Mouse (Mus musculus): Measurements from ENCODE around the gene Tmem87b. TPM values are rescaled to one million over a fixed set of nuclear protein-coding genes. Genes with fewer than 3 reads are reported as not detected.

Tmem87b gene
- polyA plus RNA-seq, 1 experiment from 2014 or later, result 31.9 TPM

DNA sequence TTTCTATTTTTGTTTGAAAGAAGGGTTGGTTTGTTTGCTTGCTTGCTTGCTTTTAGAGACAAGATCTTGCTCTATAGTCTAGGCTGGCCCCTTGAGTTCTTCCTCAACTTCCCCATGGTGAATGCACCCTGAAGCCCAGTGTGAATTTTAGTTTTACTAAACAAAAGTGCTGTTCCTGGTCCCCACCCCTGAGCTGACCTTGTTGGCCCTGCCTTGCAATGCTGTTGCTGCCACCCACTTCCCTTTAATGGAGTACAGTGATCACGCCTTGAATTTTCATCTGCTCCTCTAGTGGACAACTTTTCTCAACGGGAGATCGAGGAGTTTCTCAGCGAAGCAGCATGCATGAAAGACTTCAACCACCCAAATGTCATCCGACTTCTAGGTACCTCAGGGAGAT, 35.7 kb upstream of the Tmem87b start:
- Histone ChIP-seq H3K27me3 (ENCODE audit: control insufficient read depth, insufficient read depth, low read length) (no peaks in the 10 kb centered on the region), H3K27ac (replicated peaks) (no peak overlapping the region), H3K4me2 (replicated peaks; ENCODE audit: low read depth) (no peak overlapping the region), H3K9me3 (ENCODE audit: control insufficient read depth, low read length) (no peaks in the 10 kb centered on the region), H3K4me3 (ENCODE audit: low read depth, low read length) (no peak overlapping the region), H3K9ac (ENCODE audit: low read length) (no peak overlapping the region), H3K36me3 (ENCODE audit: control insufficient read depth, insufficient read depth, low read length) (no peaks in the 10 kb centered on the region), H3K4me1 (replicated peaks; ENCODE audit: control insufficient read depth, insufficient read depth) (no peaks in the 10 kb centered on the region)
- DNase-seq (ENCODE audit: low spot score), result no peak
- no peak for ATAC-seq (ENCODE audit: low FRiP score, low TSS enrichment)
- WGBS, result 84% methylated on average over 5 of the region's 5 CpGs
- no peak for TF ChIP-seq EP300 (optimal IDR thresholded peaks at IDR 0.05)
- TF ChIP-seq CTCF (IDR thresholded peaks at IDR 0.05; ENCODE audit: low read depth), result no peak

DNA sequence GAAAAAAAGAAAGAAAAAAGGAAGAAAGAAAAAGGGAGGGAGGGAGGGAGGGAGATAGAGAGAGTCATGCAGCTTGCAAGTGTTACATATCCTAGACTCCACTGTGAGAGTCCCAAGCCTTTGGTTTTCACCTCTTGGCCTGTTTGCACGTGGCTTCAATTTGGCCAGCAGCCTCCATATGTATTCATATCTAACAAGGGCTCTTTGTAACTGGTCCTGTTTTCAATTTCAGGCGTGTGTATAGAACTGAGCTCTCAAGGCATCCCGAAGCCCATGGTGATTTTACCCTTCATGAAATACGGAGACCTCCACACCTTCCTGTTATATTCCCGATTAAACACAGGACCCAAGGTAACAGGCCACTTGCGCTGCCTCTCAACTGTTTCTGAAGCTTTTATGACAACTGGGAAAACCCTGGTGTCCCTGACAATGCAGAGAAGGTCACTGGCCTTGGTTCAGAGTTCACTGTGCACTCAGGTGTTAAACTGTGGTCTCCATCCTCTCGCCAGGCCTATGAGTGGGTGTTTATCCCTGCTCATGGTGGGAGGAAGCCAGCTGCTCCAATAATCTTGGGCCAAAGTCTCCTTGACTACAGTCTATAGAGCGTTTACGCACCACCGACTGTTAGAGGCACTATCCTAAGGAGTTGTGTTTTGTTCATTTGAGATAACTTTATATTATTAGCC, 34.1 kb upstream of the Tmem87b start:
- no peak for DNase-seq (ENCODE audit: low spot score)
- H3K36me3 ChIP-seq (ENCODE audit: control insufficient read depth, insufficient read depth, low read length), result no peaks in the 10 kb centered on the region
- no peak overlapping the region for H3K4me2 ChIP-seq (replicated peaks; ENCODE audit: low read depth)
- no peak for ATAC-seq (ENCODE audit: low FRiP score, low TSS enrichment)
- no peaks in the 10 kb centered on the region for H3K9me3 ChIP-seq (ENCODE audit: control insufficient read depth, low read length)
- no peaks in the 10 kb centered on the region for H3K4me1 ChIP-seq (replicated peaks; ENCODE audit: control insufficient read depth, insufficient read depth)
- TF ChIP-seq EP300 (optimal IDR thresholded peaks at IDR 0.05), result no peak
- TF ChIP-seq CTCF (IDR thresholded peaks at IDR 0.05; ENCODE audit: low read depth), result no peak
- no peak overlapping the region for H3K9ac ChIP-seq (ENCODE audit: low read length)
- no peaks in the 10 kb centered on the region for H3K27me3 ChIP-seq (ENCODE audit: control insufficient read depth, insufficient read depth, low read length)
- 89% methylated on average over 10 of the region's 10 CpGs for WGBS
- no peak overlapping the region for H3K27ac ChIP-seq (replicated peaks)
- no peak overlapping the region for H3K4me3 ChIP-seq (ENCODE audit: low read depth, low read length)

DNA sequence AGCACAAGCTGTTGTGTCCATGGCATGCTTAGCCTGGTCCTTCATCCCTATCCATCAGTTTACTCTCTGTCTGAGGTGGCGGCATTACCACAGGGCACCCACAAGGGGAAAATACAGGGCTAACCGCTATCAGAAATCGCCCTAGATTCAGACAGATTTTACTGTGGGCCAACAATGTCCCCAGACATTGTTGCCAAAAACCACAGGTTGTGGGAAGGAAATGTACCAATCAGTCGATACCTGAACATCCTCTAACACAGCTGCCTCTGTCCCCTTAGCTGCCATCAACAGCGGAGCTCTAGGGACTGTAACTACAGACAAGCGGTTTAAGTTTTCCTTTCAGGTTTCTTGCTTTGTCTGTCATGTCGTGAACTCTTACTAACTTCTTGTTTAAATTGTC, 33.1 kb upstream of the Tmem87b start:
- TF ChIP-seq CTCF (IDR thresholded peaks at IDR 0.05; ENCODE audit: low read depth) (no peak), EP300 (optimal IDR thresholded peaks at IDR 0.05) (no peak)

DNA sequence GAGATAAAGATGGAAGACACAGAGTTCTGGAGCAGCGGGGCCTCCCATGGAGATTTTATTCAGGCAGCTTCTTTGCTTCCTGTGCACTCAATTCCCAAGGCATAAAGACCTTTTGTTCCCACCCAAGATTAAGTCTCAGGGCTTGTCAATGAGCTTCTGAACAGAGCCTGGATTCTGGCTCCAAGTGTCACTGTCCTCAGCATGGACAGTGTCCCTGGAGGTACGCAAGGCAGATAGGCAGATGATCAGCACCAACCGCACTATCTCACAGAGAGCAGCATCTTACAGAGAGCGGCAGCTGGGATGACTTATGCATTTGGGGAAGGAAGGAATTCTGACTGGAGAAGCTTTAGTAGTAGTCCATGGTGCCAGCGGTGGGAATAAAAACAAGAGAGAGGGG, 31.6 kb upstream of the Tmem87b start:
- WGBS, result 83% methylated on average over 5 of the region's 5 CpGs
- Histone ChIP-seq H3K9ac (ENCODE audit: low read length) (no peak overlapping the region), H3K4me3 (ENCODE audit: low read depth, low read length) (no peak overlapping the region), H3K27ac (replicated peaks) (no peak overlapping the region), H3K4me1 (replicated peaks; ENCODE audit: control insufficient read depth, insufficient read depth) (no peaks in the 10 kb centered on the region), H3K36me3 (ENCODE audit: control insufficient read depth, insufficient read depth, low read length) (no peaks in the 10 kb centered on the region), H3K9me3 (ENCODE audit: control insufficient read depth, low read length) (no peaks in the 10 kb centered on the region), H3K27me3 (ENCODE audit: control insufficient read depth, insufficient read depth, low read length) (no peaks in the 10 kb centered on the region), H3K4me2 (replicated peaks; ENCODE audit: low read depth) (no peak overlapping the region)
- no peak for ATAC-seq (ENCODE audit: low FRiP score, low TSS enrichment)
- TF ChIP-seq CTCF (IDR thresholded peaks at IDR 0.05; ENCODE audit: low read depth) (no peak), EP300 (optimal IDR thresholded peaks at IDR 0.05) (no peak)
- DNase-seq (ENCODE audit: low spot score), result no peak

More for the DNA sequence above, 33.1 kb upstream of the Tmem87b start:
- H3K9me3 ChIP-seq (ENCODE audit: control insufficient read depth, low read length), result no peaks in the 10 kb centered on the region
- WGBS, result 93% methylated on average over 7 of the region's 7 CpGs
- no peak overlapping the region for H3K9ac ChIP-seq (ENCODE audit: low read length)
- H3K4me2 ChIP-seq (replicated peaks; ENCODE audit: low read depth), result no peak overlapping the region
- no peaks in the 10 kb centered on the region for H3K4me1 ChIP-seq (replicated peaks; ENCODE audit: control insufficient read depth, insufficient read depth)
- no peaks in the 10 kb centered on the region for H3K27me3 ChIP-seq (ENCODE audit: control insufficient read depth, insufficient read depth, low read length)
- DNase-seq (ENCODE audit: low spot score) (no peak), ATAC-seq (ENCODE audit: low FRiP score, low TSS enrichment) (no peak)
- no peak overlapping the region for H3K4me3 ChIP-seq (ENCODE audit: low read depth, low read length)
- no peak overlapping the region for H3K27ac ChIP-seq (replicated peaks)
- H3K36me3 ChIP-seq (ENCODE audit: control insufficient read depth, insufficient read depth, low read length), result no peaks in the 10 kb centered on the region

DNA sequence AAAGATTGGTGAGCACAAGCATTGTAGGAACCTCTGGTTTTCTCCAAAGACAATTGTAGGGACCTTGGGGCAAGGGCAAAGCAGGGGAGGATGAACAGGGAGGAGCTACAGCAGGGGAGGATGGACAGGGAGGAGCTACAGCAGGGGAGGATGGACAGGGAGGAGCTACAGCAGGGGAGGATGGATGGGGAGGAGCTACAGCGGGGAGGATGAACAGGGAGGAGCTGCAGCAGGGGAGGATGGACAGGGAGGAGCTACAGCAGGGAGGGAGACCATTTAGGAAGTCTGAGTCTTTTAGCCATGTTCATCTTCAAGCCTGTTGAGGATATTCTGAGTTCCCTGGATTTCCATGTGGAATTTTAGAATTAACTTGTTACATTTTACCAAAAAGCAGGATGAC, 31.1 kb upstream of the Tmem87b start:
- Histone ChIP-seq H3K27me3 (ENCODE audit: control insufficient read depth, insufficient read depth, low read length) (no peaks in the 10 kb centered on the region), H3K4me2 (replicated peaks; ENCODE audit: low read depth) (no peak overlapping the region), H3K27ac (replicated peaks) (no peak overlapping the region), H3K9me3 (ENCODE audit: control insufficient read depth, low read length) (no peaks in the 10 kb centered on the region), H3K9ac (ENCODE audit: low read length) (no peak overlapping the region), H3K4me3 (ENCODE audit: low read depth, low read length) (no peak overlapping the region), H3K4me1 (replicated peaks; ENCODE audit: control insufficient read depth, insufficient read depth) (no peaks in the 10 kb centered on the region), H3K36me3 (ENCODE audit: control insufficient read depth, insufficient read depth, low read length) (no peaks in the 10 kb centered on the region)
- ATAC-seq (ENCODE audit: low FRiP score, low TSS enrichment), result no peak
- DNase-seq (ENCODE audit: low spot score), result no peak
- no peak for TF ChIP-seq CTCF (IDR thresholded peaks at IDR 0.05; ENCODE audit: low read depth)
- 80% methylated on average over 1 of the region's 1 CpGs for WGBS

DNA sequence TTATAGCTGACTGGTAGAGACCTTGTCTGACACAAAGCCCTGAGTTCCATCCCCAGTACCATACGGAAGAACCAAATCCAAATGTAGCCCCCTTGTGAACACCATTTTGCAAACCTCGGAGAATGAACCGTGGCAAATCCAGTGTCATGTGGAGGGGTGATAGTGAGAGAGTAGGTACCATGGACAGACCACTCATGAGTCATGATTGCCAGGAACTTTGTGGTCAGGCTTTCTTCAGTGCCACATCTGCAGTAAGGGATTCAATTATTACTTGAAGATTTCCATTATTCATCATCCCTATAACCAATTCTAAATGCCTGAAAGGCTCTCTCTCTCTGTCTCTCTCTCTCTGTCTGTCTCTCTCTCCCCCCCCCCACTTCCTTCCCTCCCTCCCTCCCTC, 30.1 kb upstream of the Tmem87b start:
- Histone ChIP-seq H3K4me2 (replicated peaks; ENCODE audit: low read depth) (no peak overlapping the region), H3K36me3 (ENCODE audit: control insufficient read depth, insufficient read depth, low read length) (no peaks in the 10 kb centered on the region), H3K4me1 (replicated peaks; ENCODE audit: control insufficient read depth, insufficient read depth) (no peaks in the 10 kb centered on the region), H3K4me3 (ENCODE audit: low read depth, low read length) (no peak overlapping the region), H3K27me3 (ENCODE audit: control insufficient read depth, insufficient read depth, low read length) (no peaks in the 10 kb centered on the region), H3K27ac (replicated peaks) (no peak overlapping the region), H3K9ac (ENCODE audit: low read length) (no peak overlapping the region), H3K9me3 (ENCODE audit: control insufficient read depth, low read length) (no peaks in the 10 kb centered on the region)
- 87% methylated on average over 3 of the region's 3 CpGs for WGBS
- no peak for TF ChIP-seq CTCF (IDR thresholded peaks at IDR 0.05; ENCODE audit: low read depth)
- no peak for TF ChIP-seq EP300 (optimal IDR thresholded peaks at IDR 0.05)
- DNase-seq (ENCODE audit: low spot score), result no peak
- ATAC-seq (ENCODE audit: low FRiP score, low TSS enrichment), result no peak
